Mouse (Mus musculus) myocyte (in vitro differentiated cells): Measurements from ENCODE around the gene Smim24.

Experiments used
- MAX ChIP-seq: IDR thresholded peaks from one replicate; pipeline ENCODE4 v1.6.1; 2011; ENCODE audit warnings: low read depth, mild to moderate bottlenecking, control low read depth
- POLR2A ChIP-seq: IDR thresholded peaks from one replicate; pipeline ENCODE4 v1.6.1; 2011; ENCODE audit warnings: low read depth, mild to moderate bottlenecking, control low read depth, moderate library complexity; ENCODE audit not compliant: insufficient read length
- TCF3 ChIP-seq: IDR thresholded peaks from one replicate; pipeline ENCODE4 v1.6.1; 2011; ENCODE audit warnings: low read depth, control low read depth; ENCODE audit not compliant: insufficient read length

DNA sequence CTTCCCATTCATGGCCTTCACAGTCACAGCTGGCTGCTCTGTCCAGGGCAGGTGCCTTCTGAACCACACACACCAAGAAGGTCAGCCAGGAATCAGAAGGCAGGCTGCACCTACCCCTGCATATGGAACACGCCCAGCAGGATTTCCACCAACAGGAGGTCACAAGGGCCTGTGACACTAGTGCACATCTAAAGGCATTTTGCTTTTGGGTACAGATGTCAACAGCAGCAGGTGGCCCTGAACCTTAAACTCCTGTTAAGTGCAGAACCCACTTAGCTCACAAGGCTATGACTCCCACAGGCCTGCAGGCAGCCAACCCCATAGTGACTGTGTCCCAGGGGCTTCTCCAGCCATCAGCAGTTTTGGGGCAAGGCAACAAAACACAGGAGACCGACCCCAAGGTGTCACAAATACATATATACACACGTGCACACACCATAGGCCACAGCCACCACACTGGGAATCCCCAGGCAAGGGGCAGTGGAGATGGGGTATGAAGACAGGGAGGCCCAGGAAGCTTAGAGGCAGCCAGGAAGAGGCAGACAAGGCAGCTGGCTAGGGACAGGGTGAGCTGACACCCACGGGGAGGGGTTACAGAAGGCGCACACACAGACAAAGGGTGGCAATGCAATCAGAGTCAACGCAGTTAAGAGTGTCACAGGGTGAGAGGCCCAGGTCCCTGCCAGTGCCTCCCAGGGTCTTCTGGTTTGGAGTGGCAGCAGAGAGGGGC lies 26.2 kb upstream of the Smim24 start:
- TF ChIP-seq POLR2A (peak; percentile 35), TCF3 (no peak), MAX (no peak)
